Mouse (Mus musculus): ENCODE results near the gene Gm17535. TPM values are rescaled to one million over a fixed set of nuclear protein-coding genes. Genes with fewer than 3 reads are reported as not detected.
"Not testable (repeated sequence)": the region's sequence is repeated elsewhere in the genome, so short reads cannot be mapped to it uniquely, and the experiment has no call there.

Gm17535 gene
- total RNA-seq, 1 experiment from 2014 or later: not detected

GRCm38 (mm10) chr9:3024912-3025467 is 9.4 kb upstream of the Gm17535 start, which contains the start of gene Gm10717:
Gene Gm10717, plus strand, starts transcription at chr9:3025417.
- DNase-seq: not testable (repeated sequence)

- peak; percentile 19 for DNase-seq
Measured at GRCm38 (mm10) chr9:3025653-3026052, 8.7 kb upstream of the Gm17535 start.

GRCm38 (mm10) chr9:3026136-3026535 is 8.3 kb upstream of the Gm17535 start:
- DNase-seq: not testable (repeated sequence)

GRCm38 (mm10) chr9:3026741-3027140 is 7.7 kb upstream of the Gm17535 start:
- DNase-seq: not testable (repeated sequence)

GRCm38 (mm10) chr9:3027200-3027599 is 7.2 kb upstream of the Gm17535 start:
- not testable (repeated sequence) for DNase-seq

- peak; percentile 4 for DNase-seq
Measured at GRCm38 (mm10) chr9:3029276-3030000, 5.0 kb upstream of the Gm17535 start.

GRCm38 (mm10) chr9:3030677-3031318 is 3.6 kb upstream of the Gm17535 start:
- DNase-seq: not testable (repeated sequence)

- not testable (repeated sequence) for DNase-seq
Measured at GRCm38 (mm10) chr9:3036577-3036976, 2.2 kb downstream of the Gm17535 start, which contains the start of gene Gm10715. Gene Gm10715, plus strand, starts transcription at chr9:3036877.

- DNase-seq: not testable (repeated sequence)
Measured at GRCm38 (mm10) chr9:3038161-3038560, 3.8 kb downstream of the Gm17535 start.

Small RNA genes within 50 kb of the gene (microRNA-seq; reads per million reads assigned to microRNA genes)
- gene Mir101c: 0 reads per million in 2 experiments

Other genes starting within 250 kb of the Gm17535 start
- gene Gm10722, start 33.7 kb upstream of the Gm17535 start, total RNA-seq (2021): not detected in 2 replicates
- 0.60 TPM in 1 of 2 replicates, not detected in the other for gene Gm11168, start 31.3 kb upstream of the Gm17535 start, total RNA-seq (2021)
- gene Gm10721, start 21.5 kb upstream of the Gm17535 start, total RNA-seq (2021): 1.3 TPM in 1 of 2 replicates, not detected in the other
- gene Gm10720, start 18.9 kb upstream of the Gm17535 start, total RNA-seq (2021): not detected in 2 replicates
- gene Gm10719, start 17.2 kb upstream of the Gm17535 start, total RNA-seq (2021): 1.7 and 1.8 TPM in 2 replicates
- 2.3 and 2.6 TPM in 2 replicates for gene Gm10718, start 11.1 kb upstream of the Gm17535 start, total RNA-seq (2021)
- gene Gm10717, start 9.2 kb upstream of the Gm17535 start, total RNA-seq (2021): 0.89 and 1.0 TPM in 2 replicates
- not detected in 2 replicates for gene Gm10715, start 2.3 kb downstream of the Gm17535 start, total RNA-seq (2021)